Mouse (Mus musculus) hindbrain, postnatal 0 days (tissue): ENCODE data around the gene Lrrc8a. TPM values are rescaled to one million over a fixed set of nuclear protein-coding genes. Genes with fewer than 3 reads are reported as not detected.

ENCODE experiments used
- ATAC-seq: fragments of 200-750 bp; cut with Nextera tagmentation; 2 replicates; pipeline ENCODE4 v1.8.0; 2017; ENCODE audit warnings: mild to moderate bottlenecking, moderate TSS enrichment, moderate library complexity
- DNase-seq: peaks from one replicate; pipeline ENCODE4 v3.0.0-alpha.2; 2015; ENCODE audit warnings: low spot score
- H3K27ac ChIP-seq: fragments of 300-500 bp; sonication (generic); 2 replicates; pipeline ENCODE4 v1.5.1; 2014; ENCODE audit warnings: mild to moderate bottlenecking
- H3K27me3 ChIP-seq: fragments of 300-500 bp; sonication (generic); 2 replicates; pipeline ENCODE4 v1.6.1; 2014; ENCODE audit warnings: low read length, mixed read lengths; ENCODE audit not compliant: insufficient read depth
- H3K36me3 ChIP-seq: fragments of 300-500 bp; sonication (generic); 2 replicates; pipeline ENCODE4 v1.6.1; 2014; ENCODE audit warnings: low read length, mixed read lengths; ENCODE audit not compliant: insufficient read depth
- H3K4me1 ChIP-seq: fragments of 300-500 bp; sonication (generic); 2 replicates; pipeline ENCODE4 v1.6.1; 2014; ENCODE audit warnings: antibody characterized with exemption, low read length, mixed read lengths; ENCODE audit not compliant: insufficient read depth
- H3K4me2 ChIP-seq: fragments of 300-500 bp; sonication (generic); 2 replicates; pipeline ENCODE4 v1.6.1; 2014; ENCODE audit warnings: low read depth, mild to moderate bottlenecking, low read length, moderate library complexity, mixed read lengths
- H3K4me3 ChIP-seq: fragments of 300-500 bp; sonication (generic); 2 replicates; pipeline ENCODE4 v1.5.1; 2014; ENCODE audit warnings: low read length
- H3K9ac ChIP-seq: fragments of 300-500 bp; sonication (generic); replicated peaks from 2 replicates; pipeline ENCODE4 v1.6.1; 2014; ENCODE audit warnings: mild to moderate bottlenecking, low read length, moderate library complexity, mixed read lengths
- H3K9me3 ChIP-seq: fragments of 300-500 bp; sonication (generic); 2 replicates; pipeline ENCODE4 v1.6.1; 2016; ENCODE audit warnings: low read length, mixed read lengths
- CTCF ChIP-seq: IDR thresholded peaks from 2 replicates; pipeline ENCODE4 v1.5.1; 2016; ENCODE audit warnings: antibody characterized with exemption, control low read depth, low read depth
- WGBS: fragments of 180-500 bp; shearing (Covaris S2); extraction: QIAGEN DNeasy Blood & Tissue Kit; methylation state at CpG from one replicate; pipeline ENCODE4 v1.1.7; 2014; 5-methylcytosine and 5-hydroxymethylcytosine counted together
- polyA plus RNA-seq: library from polyadenylated mRNA; unstranded; fragments of >200 nt; fragmentation: Nextera tagmentation; extraction: Ambion mirVana; gene quantifications from 2 replicates; pipeline ENCODE4 v1.2.1, GENCODE M21; 2015
- total RNA-seq: library from RNA; depleted of rRNA; stranded (reverse); fragments of >200 nt; gene quantifications from 2 replicates; pipeline ENCODE4 v1.2.3, GENCODE M21; 2014; rRNA removed

The Lrrc8a gene
- total and polyA plus RNA-seq, 2 experiments from 2014 or later: 61.9 to 66.2 TPM

- WGBS: under 1% methylated on average over 10 of the region's 10 CpGs
- Histone ChIP-seq H3K27ac (peak overlapping the region; percentile 72; the same call in 1 of the 2 replicates), H3K4me2 (peak overlapping the region; percentile 96), H3K36me3 (no peaks in the 10 kb centered on the region), H3K9ac (peak overlapping the region; percentile 88), H3K9me3 (no peaks in the 10 kb centered on the region), H3K4me1 (peaks cover 19% of the 10 kb centered on the region; the same call in 1 of the 2 replicates), H3K27me3 (no peaks in the 10 kb centered on the region), H3K4me3 (peak overlapping the region; percentile 91)
- TF ChIP-seq CTCF: peak; percentile 20; the same call in 1 of the 2 replicates
- no peak for ATAC-seq
- DNase-seq: peak; percentile 58
Observed at GRCm38 (mm10) chr2:30287027-30287373, 49.5 kb downstream of the Lrrc8a start.

- H3K4me3 ChIP-seq: no peak overlapping the region
- WGBS: 82% methylated on average over 3 of the region's 3 CpGs
- no peak overlapping the region for H3K27ac ChIP-seq
- TF ChIP-seq CTCF: peak; percentile 24; the same call in 1 of the 2 replicates
- ATAC-seq: no peak
- DNase-seq: peak; percentile 7
- no peaks in the 10 kb centered on the region for H3K9me3 ChIP-seq
- H3K36me3 ChIP-seq: peaks cover 52% of the 10 kb centered on the region
- no peaks in the 10 kb centered on the region for H3K4me1 ChIP-seq
- no peak overlapping the region for H3K9ac ChIP-seq
- no peaks in the 10 kb centered on the region for H3K27me3 ChIP-seq
- no peak overlapping the region for H3K4me2 ChIP-seq
Observed at GRCm38 (mm10) chr2:30299525-30299924, 62.0 kb downstream of the Lrrc8a start.

GRCm38 (mm10) chr2:30299966-30300365 lies 62.5 kb downstream of the Lrrc8a start:
- WGBS: 95% methylated on average over 5 of the region's 5 CpGs
- H3K4me1 ChIP-seq: no peaks in the 10 kb centered on the region
- no peaks in the 10 kb centered on the region for H3K27me3 ChIP-seq
- DNase-seq: no peak
- no peak for ATAC-seq
- H3K36me3 ChIP-seq: peaks cover 57% of the 10 kb centered on the region
- H3K27ac ChIP-seq: no peak overlapping the region
- no peaks in the 10 kb centered on the region for H3K9me3 ChIP-seq
- H3K4me3 ChIP-seq: no peak overlapping the region
- no peak overlapping the region for H3K9ac ChIP-seq
- TF ChIP-seq CTCF: no peak
- no peak overlapping the region for H3K4me2 ChIP-seq

- Histone ChIP-seq H3K4me2 (no peak overlapping the region), H3K36me3 (peaks cover 80% of the 10 kb centered on the region), H3K9ac (no peak overlapping the region), H3K4me3 (no peak overlapping the region), H3K9me3 (no peaks in the 10 kb centered on the region), H3K27ac (no peak overlapping the region), H3K27me3 (no peaks in the 10 kb centered on the region), H3K4me1 (no peaks in the 10 kb centered on the region)
- no peak for DNase-seq
- TF ChIP-seq CTCF: no peak
- WGBS: 95% methylated on average over 7 of the region's 7 CpGs
- no peak for ATAC-seq
Observed at GRCm38 (mm10) chr2:30306087-30306486, 68.6 kb downstream of the Lrrc8a start.

GRCm38 (mm10) chr2:30309351-30309750 lies 71.8 kb downstream of the Lrrc8a start:
- no peak overlapping the region for H3K9ac ChIP-seq
- no peaks in the 10 kb centered on the region for H3K4me1 ChIP-seq
- WGBS: 95% methylated on average over 3 of the region's 3 CpGs
- no peak overlapping the region for H3K4me3 ChIP-seq
- TF ChIP-seq CTCF: no peak
- no peaks in the 10 kb centered on the region for H3K27me3 ChIP-seq
- peaks cover 83% of the 10 kb centered on the region for H3K36me3 ChIP-seq
- ATAC-seq (no peak), DNase-seq (no peak)
- no peak overlapping the region for H3K4me2 ChIP-seq
- no peaks in the 10 kb centered on the region for H3K9me3 ChIP-seq
- no peak overlapping the region for H3K27ac ChIP-seq

GRCm38 (mm10) chr2:30311481-30311880 lies 74.0 kb downstream of the Lrrc8a start:
- no peaks in the 10 kb centered on the region for H3K9me3 ChIP-seq
- no peak for DNase-seq
- no peak overlapping the region for H3K27ac ChIP-seq
- 90% methylated on average over 2 of the region's 2 CpGs for WGBS
- H3K4me3 ChIP-seq: no peak overlapping the region
- H3K4me1 ChIP-seq: no peaks in the 10 kb centered on the region
- no peak overlapping the region for H3K9ac ChIP-seq
- no peak for TF ChIP-seq CTCF
- no peak overlapping the region for H3K4me2 ChIP-seq
- ATAC-seq: no peak
- H3K27me3 ChIP-seq: no peaks in the 10 kb centered on the region
- H3K36me3 ChIP-seq: peaks cover 78% of the 10 kb centered on the region

Other genes starting within 250 kb of the Lrrc8a start
- 87.4 and 87.7 TPM in 2 replicates for gene Wdr34, start 188.8 kb upstream of the Lrrc8a start, total RNA-seq
- 64.5 and 66.5 TPM in 2 replicates for gene Wdr34, start 188.8 kb upstream of the Lrrc8a start, polyA plus RNA-seq
- 149 and 188 TPM in 2 replicates for gene Set, start 180.3 kb upstream of the Lrrc8a start, total RNA-seq
- gene Set, start 180.3 kb upstream of the Lrrc8a start, polyA plus RNA-seq: 332 and 334 TPM in 2 replicates
- 1.2 and 4.5 TPM in 2 replicates for gene Pkn3, start 160.0 kb upstream of the Lrrc8a start, total RNA-seq
- 0.99 and 1.0 TPM in 2 replicates for gene Pkn3, start 160.0 kb upstream of the Lrrc8a start, polyA plus RNA-seq
- gene Zdhhc12, start 144.1 kb upstream of the Lrrc8a start, total RNA-seq: 25.4 and 35.0 TPM in 2 replicates
- gene Zdhhc12, start 144.1 kb upstream of the Lrrc8a start, polyA plus RNA-seq: 30.2 and 32.2 TPM in 2 replicates
- gene Zer1, start 113.1 kb upstream of the Lrrc8a start, total RNA-seq: 77.6 and 99.2 TPM in 2 replicates
- 14.0 and 14.6 TPM in 2 replicates for gene Zer1, start 113.1 kb upstream of the Lrrc8a start, polyA plus RNA-seq
- gene Tbc1d13, start 104.0 kb upstream of the Lrrc8a start, total RNA-seq: 106 and 109 TPM in 2 replicates
- 9.4 and 10.8 TPM in 2 replicates for gene Tbc1d13, start 104.0 kb upstream of the Lrrc8a start, polyA plus RNA-seq
- gene Endog, start 66.2 kb upstream of the Lrrc8a start, total RNA-seq: 63.7 and 64.1 TPM in 2 replicates
- 42.2 and 42.7 TPM in 2 replicates for gene Endog, start 66.2 kb upstream of the Lrrc8a start, polyA plus RNA-seq
- 32.6 and 48.2 TPM in 2 replicates for gene Spout1, start 59.3 kb upstream of the Lrrc8a start, total RNA-seq
- 52.6 and 56.1 TPM in 2 replicates for gene Spout1, start 59.3 kb upstream of the Lrrc8a start, polyA plus RNA-seq
- 23.9 and 34.3 TPM in 2 replicates for gene Kyat1, start 31.9 kb upstream of the Lrrc8a start, total RNA-seq
- gene Kyat1, start 31.9 kb upstream of the Lrrc8a start, polyA plus RNA-seq: 17.0 and 17.9 TPM in 2 replicates
- 6.8 and 15.1 TPM in 2 replicates for gene Gm28035, start 2.9 kb downstream of the Lrrc8a start, total RNA-seq
- 0.25 and 0.31 TPM in 2 replicates for gene Gm28035, start 2.9 kb downstream of the Lrrc8a start, polyA plus RNA-seq
- gene Phyhd1, start 28.5 kb downstream of the Lrrc8a start, total RNA-seq: 5.6 and 8.9 TPM in 2 replicates
- 6.2 and 7.4 TPM in 2 replicates for gene Phyhd1, start 28.5 kb downstream of the Lrrc8a start, polyA plus RNA-seq
- not detected in 2 replicates for gene Gm28038, start 43.3 kb downstream of the Lrrc8a start, total RNA-seq
- not detected in 2 replicates for gene Gm28038, start 43.3 kb downstream of the Lrrc8a start, polyA plus RNA-seq
- gene Dolk, start 48.6 kb downstream of the Lrrc8a start, total RNA-seq: 43.7 and 50.4 TPM in 2 replicates
- 42.1 and 43.5 TPM in 2 replicates for gene Dolk, start 48.6 kb downstream of the Lrrc8a start, polyA plus RNA-seq
- 32.6 and 51.0 TPM in 2 replicates for gene Nup188, start 48.7 kb downstream of the Lrrc8a start, total RNA-seq
- gene Nup188, start 48.7 kb downstream of the Lrrc8a start, polyA plus RNA-seq: 11.9 and 12.6 TPM in 2 replicates
- gene Sh3glb2, start 121.6 kb downstream of the Lrrc8a start, total RNA-seq: 397 and 410 TPM in 2 replicates
- 171 and 180 TPM in 2 replicates for gene Sh3glb2, start 121.6 kb downstream of the Lrrc8a start, polyA plus RNA-seq
- gene Miga2, start 126.5 kb downstream of the Lrrc8a start, total RNA-seq: 67.6 and 79.9 TPM in 2 replicates
- 34.4 and 35.3 TPM in 2 replicates for gene Miga2, start 126.5 kb downstream of the Lrrc8a start, polyA plus RNA-seq
- 119 and 122 TPM in 2 replicates for gene Dolpp1, start 154.5 kb downstream of the Lrrc8a start, total RNA-seq
- 48.2 and 49.4 TPM in 2 replicates for gene Dolpp1, start 154.5 kb downstream of the Lrrc8a start, polyA plus RNA-seq
- gene Crat, start 178.1 kb downstream of the Lrrc8a start, total RNA-seq: 49.3 and 51.5 TPM in 2 replicates
- gene Crat, start 178.1 kb downstream of the Lrrc8a start, polyA plus RNA-seq: 26.0 and 27.6 TPM in 2 replicates
- 140 and 156 TPM in 2 replicates for gene Ptpa, start 178.3 kb downstream of the Lrrc8a start, total RNA-seq
- gene Ptpa, start 178.3 kb downstream of the Lrrc8a start, polyA plus RNA-seq: 133 and 138 TPM in 2 replicates
- 26.5 and 30.2 TPM in 2 replicates for gene Ier5l, start 236.5 kb downstream of the Lrrc8a start, total RNA-seq
- gene Ier5l, start 236.5 kb downstream of the Lrrc8a start, polyA plus RNA-seq: 2.4 and 2.8 TPM in 2 replicates